Mouse (Mus musculus) heart, adult 8-10 months (tissue): Measurements from ENCODE around the gene Psmd8. TPM values are rescaled to one million over a fixed set of nuclear protein-coding genes. Genes with fewer than 3 reads are reported as not detected.
"Not testable (repeated sequence)": the region's sequence is repeated elsewhere in the genome, so short reads cannot be mapped to it uniquely, and the experiment has no call there.

Source experiments
- DNase-seq: peaks from one replicate; pipeline ENCODE4 v3.0.0; 2022; ENCODE audit warnings: low spot score
- total RNA-seq, 4 experiments: library from RNA; stranded (reverse); gene quantifications; 2 replicates each; pipeline ENCODE4 v1.2.4; 2022

Gene Psmd8
- total RNA-seq, result 100 to 1,000 TPM; 116 to 132 (median 121) TPM

DNA sequence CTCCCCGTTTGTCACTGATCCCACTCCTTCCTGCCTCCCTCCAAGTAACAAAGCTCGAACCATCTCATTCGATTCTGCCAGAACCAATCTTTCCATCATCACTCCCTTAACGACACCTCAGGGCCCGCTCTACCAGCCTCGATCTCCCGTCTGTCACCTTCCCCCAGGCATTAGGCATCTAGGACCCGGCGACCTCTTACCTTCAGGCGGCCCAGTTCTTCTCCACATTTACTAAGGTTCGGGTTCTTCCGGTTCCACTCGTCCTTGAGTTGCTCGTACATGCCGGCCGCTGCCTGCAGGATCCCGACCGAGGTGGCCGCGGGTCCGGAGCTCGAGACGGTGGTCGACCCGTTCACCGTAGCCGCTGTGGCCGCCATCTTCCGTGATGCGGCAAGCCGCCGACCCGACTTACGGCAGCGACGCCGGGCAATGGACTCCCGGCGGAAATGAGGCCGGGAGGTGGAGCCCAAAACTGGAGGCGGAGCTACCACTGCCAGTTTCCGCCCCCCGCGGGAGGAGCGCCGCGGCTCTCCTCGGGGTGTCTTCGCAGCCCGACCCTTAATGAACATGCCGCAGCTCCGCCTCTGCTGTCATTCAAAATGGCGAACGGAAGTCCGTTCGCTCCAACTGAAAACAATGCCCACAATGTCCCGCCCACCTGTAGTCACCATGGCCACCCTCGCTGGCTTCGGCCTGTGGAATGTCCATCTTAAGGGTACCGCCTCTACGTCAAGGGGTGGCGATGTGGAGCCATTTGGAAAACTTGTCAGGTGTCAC lies at the start of gene Psmd8:
Gene Psmd8, minus strand, starts transcription at position 625 of the 777 bp plus-strand sequence.
- peak; percentile 97 for DNase-seq

DNA sequence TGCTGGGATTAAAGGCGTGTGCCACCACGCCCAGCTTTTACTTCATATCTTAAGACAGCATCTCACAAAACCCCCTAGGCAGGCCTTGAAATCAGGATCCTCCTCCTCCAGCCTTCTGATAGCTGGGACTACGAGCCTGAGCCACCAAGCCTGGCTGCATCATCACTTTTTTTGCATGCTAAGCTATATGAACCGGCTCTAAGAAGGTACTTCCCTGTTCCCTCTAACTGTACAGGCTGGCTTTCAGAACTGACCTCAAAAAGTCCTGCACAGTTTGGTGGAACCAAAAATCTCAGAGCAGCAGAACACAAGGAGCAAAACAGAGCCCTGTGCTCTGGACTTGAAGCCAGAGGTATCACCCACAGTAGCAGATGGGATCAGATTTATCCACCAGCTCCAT lies 47.7 kb upstream of the Psmd8 start:
- DNase-seq, result no peak

DNA sequence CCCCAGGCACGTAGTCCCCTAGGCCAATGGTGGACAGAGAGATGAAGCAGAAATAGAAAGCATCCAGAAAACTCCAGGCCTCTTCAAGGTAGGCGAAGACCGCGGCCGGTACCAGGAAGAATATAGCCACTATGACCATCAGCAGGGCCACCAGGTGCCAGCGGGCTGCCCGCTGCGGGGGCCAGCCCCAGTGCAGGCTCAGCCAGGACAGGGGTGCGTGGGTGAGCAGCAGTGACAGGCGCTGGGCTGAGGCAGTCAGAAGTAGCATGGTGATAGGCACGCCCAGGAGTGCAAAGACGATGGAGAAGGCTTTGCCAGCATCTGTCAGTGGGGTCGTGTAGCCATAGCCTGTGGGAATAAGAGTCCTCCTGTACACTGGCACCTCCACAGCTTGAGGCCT lies 45.0 kb upstream of the Psmd8 start:
- no peak for DNase-seq

DNA sequence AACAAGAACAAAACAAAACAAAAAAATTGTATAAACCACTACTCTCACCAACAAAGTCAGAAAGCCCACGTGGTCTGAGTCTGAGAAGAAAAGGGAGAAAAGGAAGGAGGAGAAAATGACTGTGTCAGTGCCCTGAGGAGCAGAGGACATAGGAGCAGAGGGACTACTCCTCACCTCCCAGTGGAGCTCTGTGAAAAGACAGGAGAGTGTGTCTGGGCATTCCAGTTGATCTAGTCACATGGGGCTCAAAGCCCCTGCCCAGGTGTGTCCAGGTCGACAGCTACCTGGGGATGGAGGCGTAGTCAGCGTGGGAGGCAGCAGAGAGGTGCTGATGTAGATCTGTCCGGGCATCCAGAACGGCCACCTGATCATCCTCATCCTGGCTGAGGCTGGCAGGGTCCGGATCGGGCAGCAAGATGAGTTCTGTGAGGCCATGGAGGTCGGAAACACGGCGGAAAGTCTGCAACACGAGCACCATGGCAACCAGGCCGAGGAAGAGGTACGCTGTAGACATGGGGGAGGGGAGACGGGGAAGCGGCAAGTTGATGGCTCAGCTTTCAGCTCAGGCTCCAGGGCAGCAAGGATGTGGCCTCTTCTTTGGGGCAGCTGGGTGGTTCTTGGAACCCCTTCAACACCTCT lies 44.4 kb upstream of the Psmd8 start:
- DNase-seq, result no peak

DNA sequence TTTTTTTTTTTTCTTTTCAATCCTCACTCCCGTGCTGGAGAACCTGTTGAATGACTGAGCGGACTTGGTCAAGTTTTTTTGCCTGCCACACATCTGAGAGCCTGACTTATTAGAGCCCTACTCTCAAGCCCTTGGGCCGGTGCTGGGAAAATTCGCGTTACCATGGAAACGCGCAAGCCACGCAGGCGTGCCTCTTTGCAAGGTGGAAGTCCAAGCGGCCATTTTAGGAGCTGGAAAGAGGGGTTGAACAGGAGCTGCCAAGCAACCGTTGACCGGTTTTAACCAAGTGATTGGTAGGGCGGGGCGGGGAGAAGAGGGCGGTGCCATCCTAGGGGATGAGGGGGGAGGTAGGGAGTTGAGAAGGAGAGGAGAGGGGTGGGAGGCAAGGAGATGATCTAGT lies 34.3 kb upstream of the Psmd8 start:
- no peak for DNase-seq

DNA sequence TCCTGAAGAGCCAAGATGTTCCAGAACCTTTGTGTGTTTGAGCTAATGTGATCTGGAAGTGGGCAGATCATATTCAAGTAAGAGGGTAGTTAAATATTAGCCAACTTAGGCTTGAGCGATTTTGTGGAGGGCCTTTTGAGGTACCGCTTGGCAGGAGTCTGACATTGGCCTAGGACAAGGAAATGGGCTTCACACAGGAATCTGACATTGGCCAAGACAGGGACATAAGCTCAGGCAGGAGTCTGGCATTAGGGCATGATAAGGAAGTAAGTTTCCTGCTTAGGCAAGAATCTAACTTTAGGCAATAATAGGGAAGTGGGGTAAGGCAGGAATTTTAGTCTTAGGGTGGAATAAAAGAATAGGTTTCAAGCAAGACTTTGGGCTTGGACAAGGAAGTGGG lies 33.7 kb upstream of the Psmd8 start:
- DNase-seq, result no peak

DNA sequence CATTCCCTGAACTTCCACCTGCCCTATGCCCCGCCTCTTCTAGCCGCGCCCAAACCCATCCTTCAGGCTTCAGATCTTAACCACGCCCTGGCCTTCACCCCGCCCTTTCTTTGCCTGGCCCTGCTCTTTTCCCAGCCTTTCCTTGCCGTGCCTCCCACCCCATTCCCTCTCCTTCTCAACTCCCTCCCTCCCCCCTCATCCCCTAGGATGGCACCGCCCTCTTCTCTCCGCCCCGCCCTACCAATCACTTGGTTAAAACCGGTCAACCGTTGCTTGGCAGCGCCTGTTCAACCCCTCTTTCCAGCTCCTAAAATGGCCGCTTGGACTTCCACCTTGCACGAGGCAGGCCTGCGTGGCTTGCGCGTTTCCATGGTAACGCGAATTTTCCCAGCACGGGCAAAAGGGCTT lies 33.2 kb upstream of the Psmd8 start, which contains the start of gene Catsperg1:
Gene Catsperg1, minus strand, starts transcription at position 361 of the 408 bp plus-strand sequence.
- no peak for DNase-seq

DNA sequence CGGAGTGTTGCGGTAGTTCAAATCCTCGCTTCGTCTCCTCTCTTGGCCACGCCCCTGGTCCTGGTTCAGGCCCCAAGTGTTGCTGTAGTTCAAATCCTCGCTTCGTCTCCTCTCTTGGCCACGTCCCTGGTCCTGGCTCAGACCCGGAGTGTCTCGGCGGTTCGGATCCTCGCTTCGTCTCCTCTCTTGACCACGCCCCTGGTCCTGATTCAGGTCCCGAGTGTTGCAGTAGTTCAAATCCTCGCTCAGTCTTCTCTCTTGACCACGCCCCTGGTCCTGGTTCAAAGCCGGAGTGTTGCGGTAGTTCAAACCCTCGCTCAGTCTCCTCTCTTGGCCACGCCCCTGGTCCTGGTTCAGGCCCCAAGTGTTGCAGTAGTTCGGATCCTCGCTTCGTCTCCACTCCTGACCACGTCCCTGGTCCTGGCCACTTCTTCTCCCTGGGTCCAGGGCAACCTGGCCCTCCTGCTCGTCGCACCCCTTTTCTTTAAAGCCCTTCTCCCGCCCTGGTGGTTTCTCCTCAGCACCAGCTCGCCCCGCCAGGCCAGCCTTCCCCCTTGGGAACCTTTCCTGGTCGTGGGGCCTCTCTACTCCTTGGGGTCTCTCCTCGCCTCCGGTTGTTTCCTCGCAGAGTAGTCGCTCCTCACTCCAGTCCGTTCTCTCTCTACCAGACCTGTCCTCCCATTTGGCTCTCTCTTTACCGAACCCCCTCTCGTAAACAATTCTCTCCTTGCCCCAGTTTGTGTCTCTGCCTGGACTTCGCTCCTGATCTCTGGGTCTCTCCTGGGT lies 32.5 kb upstream of the Psmd8 start:
- DNase-seq, result not testable (repeated sequence)

DNA sequence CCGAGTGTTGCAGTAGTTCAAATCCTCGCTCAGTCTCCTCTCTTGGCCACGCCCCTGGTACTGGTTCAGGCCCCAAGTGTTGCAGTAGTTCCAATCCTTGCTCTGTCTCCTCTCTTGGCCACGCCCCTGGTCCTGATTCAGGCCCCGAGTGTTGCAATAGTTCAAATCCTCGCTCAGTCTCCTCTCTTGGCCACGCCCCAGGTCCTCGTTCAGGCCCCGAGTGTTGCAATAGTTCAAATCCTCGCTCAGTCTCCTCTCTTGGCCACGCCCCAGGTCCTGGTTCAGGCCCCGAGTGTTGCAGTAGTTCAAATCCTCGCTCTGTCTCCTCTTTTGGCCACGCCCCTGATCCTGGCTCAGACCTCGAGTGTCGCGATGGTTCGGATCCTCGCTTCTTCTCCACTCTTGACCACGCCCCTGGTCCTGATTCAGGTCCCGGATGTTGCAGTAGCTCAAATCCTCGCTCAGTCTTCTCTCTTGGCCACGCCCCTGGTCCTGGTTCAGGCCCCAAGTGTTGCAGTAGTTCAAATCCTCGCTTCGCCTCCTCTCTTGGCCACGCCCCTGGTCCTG lies 31.8 kb upstream of the Psmd8 start:
- DNase-seq, result no peak

DNA sequence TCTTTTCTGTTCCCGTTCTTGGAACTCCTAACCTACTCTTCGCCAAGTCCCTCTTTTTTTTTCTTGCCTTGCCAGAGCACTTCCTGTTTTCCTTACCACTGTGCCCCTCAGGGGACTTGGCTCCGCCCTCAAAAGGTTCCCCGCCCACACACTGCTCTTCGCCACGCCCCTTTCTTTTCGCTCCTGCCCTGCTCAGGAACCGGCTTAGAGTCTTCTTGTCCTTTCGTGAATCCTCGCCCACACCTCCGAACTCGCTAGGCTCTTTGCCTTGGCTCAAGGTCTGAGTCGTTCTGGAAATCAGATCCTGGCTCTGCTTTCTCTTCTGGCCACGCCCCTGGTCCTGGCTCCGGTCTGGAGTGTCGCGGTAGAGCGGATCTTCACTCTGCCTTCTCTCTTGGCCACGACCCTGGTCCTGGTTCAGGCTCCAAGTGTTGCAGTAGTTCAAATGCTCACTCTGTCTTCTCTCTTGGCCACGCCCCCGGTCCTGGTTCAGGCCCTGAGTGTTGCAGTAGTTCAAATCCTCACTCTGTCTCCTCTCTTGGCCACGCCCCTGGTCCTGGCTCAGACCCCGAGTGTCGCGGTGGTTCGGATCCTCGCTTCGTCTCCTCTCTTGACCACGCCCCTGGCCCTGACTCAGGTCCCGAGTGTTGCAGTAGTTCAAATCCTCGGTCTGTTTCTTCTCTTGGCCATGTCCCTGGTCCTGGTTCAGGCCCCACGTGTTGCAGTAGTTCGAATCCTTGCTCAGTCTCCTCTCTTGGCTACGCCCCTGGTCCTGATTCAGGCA lies 31.1 kb upstream of the Psmd8 start:
- DNase-seq, result peak; percentile 89

DNA sequence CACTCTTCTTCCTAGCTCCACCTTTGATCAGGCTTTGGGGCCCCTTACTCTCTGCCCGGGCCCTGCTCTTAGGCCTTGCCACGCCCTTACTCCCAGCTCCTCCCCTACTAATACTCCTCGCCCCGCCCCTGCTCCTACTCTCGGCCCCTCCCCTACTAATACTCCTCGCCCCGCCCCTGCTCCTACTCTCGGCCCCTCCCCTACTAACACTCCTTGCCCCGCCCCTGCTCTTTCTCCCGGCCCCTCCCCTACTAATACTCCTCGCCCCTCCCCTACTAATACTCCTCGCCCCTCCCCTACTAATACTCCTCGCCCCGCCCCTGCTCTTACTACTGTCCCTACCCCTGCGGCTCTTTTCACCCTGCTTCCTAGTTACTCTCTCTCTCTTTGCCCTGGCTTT lies 30.5 kb upstream of the Psmd8 start:
- not testable (repeated sequence) for DNase-seq

DNA sequence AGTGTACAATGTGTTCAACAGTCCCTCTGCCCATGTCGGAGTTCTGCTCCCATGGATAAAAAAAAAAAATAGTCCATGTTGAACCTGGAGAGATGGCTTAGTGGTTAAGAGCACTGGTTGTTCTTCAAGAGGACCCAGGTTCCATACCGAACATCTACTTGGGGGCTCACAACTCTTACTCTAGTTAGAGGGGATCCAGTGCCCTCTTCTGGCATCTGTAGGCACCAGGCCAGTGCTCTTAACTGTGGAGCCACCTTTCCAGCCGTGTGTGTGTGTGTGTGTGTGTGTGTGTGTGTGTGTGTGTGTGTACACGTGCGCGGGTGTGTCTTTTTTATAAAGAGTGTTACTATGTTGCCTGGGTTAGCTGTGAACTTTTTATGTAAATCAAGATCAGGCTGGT lies 22.1 kb upstream of the Psmd8 start:
- no peak for DNase-seq

DNA sequence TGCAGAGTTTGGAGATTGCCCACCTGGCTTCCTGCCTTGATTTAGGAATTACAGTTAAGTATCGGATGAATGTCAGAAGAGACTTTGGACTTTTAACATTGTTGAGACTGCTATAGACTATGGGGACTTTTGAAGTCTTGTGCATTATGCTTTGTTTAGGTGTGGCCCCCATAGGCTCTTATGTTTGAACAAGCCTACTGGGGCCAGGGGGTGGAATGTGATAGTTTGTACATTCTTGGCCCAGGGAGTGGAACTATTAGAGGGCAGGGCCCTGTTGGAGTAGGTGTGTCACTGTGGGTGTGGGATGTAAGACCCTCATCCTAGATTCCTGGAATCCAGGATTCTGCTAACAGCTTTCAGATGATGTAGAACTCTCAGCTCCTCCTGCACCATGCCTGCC lies 13.7 kb upstream of the Psmd8 start:
- not testable (repeated sequence) for DNase-seq

DNA sequence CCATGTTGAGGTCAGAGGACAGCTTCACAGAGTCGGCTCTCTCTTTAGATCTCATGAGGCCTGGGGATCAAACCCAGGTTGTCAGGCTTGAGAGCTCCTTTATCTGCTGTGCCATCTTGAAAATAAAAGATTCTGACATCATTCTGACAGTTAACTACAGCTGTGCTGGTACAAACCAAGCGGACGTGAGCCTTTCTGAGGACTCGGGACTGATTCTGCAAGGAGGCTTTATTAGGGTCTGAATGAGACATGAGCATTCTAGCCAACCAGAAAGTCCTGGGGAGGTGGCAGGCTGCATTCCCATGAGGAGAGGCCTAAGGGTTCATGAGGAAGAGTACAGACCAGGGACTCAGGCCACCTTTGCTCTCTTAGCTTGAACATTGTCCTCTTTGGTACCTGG lies 822 bp upstream of the Psmd8 start:
- not testable (repeated sequence) for DNase-seq

DNA sequence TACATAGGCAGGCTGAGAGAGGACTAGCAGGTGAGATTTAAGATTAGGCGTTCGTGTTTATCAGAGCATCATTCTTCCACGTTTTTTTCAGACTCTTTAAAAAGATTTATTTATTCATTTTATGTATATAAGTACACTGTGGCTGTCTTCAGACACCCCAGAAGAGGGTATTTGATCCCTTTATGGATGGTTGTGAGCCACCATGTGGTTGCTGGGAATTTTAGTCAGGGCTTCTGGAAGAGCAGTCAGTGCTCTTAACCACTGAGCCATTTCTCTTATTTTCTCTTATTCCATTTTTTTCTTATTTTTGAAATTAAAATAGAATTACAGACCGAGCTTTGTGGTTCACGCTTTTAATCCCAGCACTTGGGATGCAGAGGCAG lies 344 bp upstream of the Psmd8 start:
- DNase-seq, result no peak

DNA sequence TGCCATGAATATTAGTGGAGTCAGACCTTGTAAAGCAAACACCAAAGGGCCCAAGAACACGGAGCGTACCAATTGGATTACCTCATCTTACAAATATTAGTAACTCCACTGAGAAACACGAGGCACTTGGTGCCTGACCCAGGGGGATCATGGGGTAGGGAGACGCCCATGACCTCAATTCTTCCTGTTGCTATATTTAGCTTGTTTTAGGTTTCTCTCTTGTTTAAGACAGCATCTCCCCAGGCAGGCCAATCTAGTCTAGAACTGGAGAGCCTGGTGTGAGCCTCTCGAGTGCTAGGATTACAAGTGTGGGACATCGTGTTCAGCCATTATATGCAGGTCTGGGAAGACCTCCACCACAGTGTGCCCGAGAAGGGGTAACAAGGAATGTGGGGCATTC lies 1.2 kb downstream of the Psmd8 start:
- DNase-seq, result no peak

DNA sequence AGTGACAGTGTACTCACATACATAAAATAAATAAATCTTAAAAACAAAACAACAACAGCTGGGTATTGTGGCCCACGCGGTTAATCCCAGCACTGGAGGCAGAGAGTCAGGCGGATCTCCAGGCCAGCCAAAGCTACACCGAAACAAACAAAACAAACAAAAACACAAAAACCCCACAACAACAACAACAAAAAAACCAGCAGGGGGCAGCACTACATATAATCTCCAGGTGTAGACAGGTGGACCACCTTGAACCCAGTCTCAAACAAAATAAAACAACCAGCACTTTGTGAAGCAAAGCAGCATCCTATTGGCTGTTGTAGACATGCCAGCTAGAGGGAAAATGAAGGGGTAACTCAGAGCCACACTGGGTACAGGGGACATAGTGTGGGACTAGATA lies 2.4 kb downstream of the Psmd8 start:
- no peak for DNase-seq

DNA sequence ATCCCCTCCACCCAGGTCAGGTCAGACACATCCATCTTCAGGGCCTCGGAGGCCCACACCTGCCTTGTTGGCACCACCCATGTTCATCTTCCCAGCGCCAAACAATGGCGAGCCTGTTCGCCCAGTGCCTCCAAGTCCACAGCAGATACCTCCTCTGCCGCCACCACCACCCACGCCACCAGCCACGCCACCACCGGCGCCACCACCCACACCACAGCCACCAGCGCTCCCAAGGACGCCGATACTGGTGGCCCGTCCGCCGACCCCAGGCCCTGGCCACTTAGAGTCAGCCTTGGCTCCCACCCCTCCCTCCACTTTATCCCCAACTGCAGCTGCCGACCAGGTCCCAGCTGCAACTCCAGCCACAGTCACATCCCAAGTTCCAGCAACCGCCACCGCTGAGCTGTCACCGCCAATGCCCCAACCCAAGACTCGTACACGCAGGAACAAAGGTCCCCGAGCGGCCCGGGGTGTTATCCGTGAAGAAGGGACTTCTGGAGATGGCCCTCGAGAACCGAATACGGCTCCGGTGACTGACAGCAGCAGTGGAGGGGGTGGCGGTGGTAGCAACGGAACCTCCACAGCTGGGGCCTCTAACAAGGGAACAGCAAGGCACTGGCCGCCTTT lies 8.0 kb downstream of the Psmd8 start:
- DNase-seq, result no peak

DNA sequence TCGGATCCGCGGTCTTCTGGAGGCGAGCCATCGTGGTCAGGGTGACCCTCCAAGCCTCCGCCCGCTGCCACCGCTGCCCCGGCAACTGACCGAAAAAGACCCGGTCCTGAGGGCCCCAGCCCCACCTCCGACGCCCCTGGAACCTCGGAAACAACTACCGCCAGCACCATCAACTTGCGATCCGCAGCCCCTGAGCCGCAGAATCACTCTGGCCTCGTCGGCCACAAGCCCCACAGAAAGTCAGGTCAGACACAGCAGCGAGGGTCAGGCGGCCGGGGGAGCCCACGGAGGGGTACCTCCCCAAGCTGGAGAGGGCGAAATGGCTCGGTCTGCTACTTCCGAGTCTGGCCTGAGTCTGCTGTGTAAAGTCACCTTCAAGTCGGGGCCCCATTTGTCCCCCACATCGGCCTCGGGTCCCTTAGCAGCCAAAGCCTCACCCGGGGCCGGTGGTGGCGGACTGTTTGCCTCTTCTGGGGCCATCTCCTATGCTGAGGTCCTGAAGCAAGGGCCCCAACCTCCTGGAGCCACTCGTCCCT lies 8.9 kb downstream of the Psmd8 start:
- DNase-seq, result no peak

DNA sequence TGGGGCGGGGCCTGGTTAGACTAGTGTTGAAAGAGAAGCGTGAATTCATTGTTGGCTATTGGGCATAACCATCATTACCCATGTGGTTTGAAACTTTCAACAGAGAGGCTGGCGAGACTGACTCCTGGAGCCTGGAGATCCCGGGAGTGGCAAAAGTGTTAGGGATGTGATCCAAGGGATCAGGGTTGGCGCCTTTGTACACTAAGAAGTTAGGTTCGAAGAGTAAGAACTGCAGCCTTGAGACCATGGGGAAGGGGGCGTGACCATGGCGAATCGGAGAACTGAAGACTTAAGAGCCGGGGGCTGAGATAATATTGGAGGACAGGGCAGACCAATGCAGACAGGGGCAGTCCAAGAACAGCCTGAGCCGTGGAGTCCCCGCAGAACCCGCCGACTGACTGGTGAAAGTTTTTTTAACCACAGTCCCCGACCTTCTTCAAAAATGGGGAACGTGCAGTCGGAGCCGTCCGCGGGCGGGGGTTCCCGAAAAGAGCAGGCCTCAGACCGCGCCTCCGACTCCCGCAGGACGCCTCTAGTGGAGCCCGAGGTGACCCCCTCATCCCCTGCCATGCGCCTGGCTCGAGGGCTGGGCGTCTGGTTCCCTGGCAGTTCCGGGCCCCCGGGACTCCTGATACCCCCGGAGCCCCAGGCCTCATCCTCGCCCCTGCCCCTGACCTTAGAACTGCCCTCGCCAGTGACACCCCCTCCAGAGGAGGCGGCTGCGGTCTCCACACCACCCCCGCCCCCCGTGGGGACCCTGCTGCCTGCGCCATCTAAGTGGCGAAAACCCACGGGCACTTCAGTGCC lies 9.5 kb downstream of the Psmd8 start:
- no peak for DNase-seq
